Mouse (Mus musculus): ENCODE data around the gene Gm815.

Gm815 gene

GRCm38 (mm10) chr19:26885616-26886015 is at the start of gene Gm815:
Gene Gm815, plus strand, starts transcription at chr19:26885881.
- DNase-seq = no peak

GRCm38 (mm10) chr19:26837626-26838025 is 48.1 kb upstream of the Gm815 start:
- no peak for DNase-seq

GRCm38 (mm10) chr19:26843896-26844295 is 41.8 kb upstream of the Gm815 start:
- no peak for DNase-seq

GRCm38 (mm10) chr19:26844813-26845212 is 40.9 kb upstream of the Gm815 start:
- DNase-seq = no peak

- DNase-seq = peak; percentile 82 to 88
Observed at GRCm38 (mm10) chr19:26845276-26846016, 40.2 kb upstream of the Gm815 start.

DNA sequence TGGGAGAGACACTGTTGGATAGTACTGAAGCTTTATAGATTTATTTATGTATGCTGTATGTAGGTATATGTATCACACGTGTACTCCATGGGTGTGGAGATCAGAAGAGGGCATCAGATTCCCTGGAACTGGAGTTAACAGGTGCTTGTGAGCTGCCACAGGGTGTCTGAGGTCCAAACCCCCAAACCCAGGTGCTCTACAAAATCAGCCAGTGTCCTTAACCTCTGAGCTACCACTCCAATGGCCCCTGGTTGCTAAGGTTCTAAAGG is 39.7 kb upstream of the Gm815 start:
- DNase-seq = no peak

GRCm38 (mm10) chr19:26851017-26851782 is 34.5 kb upstream of the Gm815 start:
- no peak for DNase-seq

DNA sequence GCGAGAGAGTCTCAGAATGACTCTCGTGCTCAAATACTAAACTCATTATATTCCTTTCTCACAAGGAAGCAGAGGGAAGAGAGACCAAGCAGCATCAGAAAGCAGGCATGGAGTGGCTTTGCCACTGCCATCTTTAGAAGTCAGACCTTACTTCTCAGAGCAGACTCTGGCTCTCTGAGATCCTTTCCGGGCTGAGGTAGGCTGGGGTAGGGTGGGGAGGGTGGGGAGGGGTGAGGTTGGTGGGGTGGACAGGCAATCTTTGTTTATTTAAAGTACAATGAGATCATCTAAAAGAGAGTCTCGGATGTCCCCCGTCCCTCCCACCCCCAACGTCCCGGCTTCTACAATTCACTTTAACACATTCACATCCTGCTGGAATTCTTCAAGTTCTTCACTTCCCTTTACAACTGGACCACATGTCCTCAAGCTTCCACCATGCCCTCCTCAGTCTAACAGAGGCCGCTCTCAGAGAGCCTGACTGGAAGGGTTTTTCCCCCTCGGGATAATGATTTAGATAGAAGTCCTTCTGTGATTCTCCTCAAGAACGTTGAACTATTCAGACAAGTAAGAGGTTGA is 33.3 kb upstream of the Gm815 start:
- DNase-seq = no peak

- DNase-seq = no peak
Observed at GRCm38 (mm10) chr19:26853701-26854282, 31.9 kb upstream of the Gm815 start.

DNA sequence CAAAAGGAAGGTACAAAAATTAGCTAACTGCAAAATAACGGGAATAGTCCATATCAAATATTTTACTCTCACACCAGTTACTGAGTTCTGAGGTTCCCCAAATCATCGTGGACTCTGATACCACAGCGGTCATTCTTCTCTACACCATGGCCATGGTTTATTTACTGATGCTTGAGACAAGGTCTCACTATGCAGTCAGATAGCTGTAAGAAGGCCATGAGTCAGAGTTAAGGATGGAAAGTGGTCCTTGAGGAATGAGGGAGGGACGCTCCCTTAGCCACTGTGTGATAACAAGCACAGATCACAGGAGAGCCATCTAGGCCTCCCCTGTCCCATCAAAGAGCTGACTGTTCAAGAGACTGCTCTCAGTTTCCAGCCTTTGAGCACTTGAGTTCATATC is 31.0 kb upstream of the Gm815 start:
- DNase-seq = no peak

GRCm38 (mm10) chr19:26855152-26855551 is 30.5 kb upstream of the Gm815 start:
- no peak for DNase-seq

GRCm38 (mm10) chr19:26858427-26859194 is 27.1 kb upstream of the Gm815 start:
- no peak for DNase-seq

- no peak for DNase-seq
Observed at GRCm38 (mm10) chr19:26859195-26859570, 26.5 kb upstream of the Gm815 start.

DNA sequence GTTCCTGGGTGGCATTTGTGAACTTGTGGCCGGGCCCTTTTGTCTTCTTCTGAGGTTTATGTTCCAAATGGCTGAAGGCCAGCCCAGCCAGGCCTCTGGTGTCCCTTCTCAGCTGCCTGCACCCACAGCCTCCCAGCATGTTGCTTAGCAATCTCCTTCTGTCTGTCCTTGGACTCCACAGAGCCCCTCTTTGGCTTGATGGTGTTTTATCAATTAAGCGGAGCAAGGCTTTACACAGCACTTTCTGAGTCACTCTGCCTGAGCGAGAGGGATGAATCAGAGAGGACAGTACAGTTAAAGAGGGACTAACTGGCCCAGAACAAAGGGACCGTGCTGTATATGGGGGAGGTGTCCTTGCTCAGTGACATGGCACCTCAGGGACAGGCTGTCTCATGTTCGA is 22.0 kb upstream of the Gm815 start:
- no peak for DNase-seq

- no peak for DNase-seq
Observed at GRCm38 (mm10) chr19:26864975-26865690, 20.5 kb upstream of the Gm815 start.

DNA sequence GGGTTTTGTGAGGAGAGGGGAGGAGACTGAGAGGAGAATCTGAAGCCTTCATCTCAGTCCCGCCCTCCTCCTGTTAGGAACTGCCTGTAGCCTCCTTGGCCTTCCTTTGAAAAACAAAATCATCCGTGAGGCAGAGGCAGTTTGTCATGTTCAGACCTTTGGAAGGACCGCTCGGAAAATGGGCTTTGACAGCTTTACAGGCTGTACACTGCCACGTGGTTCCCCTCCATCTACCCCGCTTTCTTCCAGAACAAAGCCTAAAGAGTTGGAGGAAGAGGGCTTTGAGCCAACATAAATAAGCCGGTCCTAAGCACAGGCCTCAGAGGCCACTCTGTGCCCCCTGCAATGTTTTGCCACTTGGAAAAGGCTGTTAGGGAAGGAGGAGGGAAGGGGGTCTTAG is 19.9 kb upstream of the Gm815 start:
- DNase-seq = no peak

GRCm38 (mm10) chr19:26869591-26869990 is 16.1 kb upstream of the Gm815 start:
- no peak for DNase-seq

DNA sequence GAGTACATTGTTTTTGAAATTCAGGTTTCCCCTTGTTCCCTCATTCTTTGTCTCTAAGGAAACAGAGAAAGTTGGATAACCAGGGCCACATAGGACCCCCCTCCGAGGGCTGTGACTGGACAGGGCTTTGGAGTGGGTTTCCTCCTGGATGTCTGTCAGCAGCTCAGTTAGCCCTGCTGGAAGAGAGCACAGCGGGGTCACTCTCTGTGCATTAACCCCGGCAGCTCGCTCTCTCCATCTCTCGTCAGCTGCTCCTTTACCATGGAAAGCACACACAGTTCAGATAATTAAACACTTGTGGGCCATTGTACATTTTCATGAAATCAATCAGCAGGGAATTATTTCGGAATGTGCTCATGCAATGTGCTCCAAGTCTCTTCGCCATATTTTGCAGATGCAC is 15.4 kb upstream of the Gm815 start:
- no peak for DNase-seq

DNA sequence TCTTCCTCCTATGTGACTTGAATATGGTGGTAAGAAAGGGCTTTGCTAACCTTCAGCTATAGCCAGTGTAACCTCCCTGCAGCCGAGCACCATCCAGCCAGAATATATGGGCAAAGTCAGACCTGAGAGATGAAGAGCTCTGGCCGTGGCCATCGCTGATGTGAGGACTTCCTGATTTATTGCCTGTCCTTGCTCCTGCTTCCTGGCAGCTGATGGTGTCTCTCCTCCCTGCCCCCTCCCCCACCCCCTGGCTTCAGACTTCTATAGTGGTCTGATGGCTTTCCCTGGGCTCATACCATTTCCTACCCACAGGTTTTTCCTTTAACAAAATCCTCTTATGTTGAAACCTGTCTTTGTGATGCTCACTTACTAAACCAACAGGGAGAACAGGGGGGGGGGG is 14.6 kb upstream of the Gm815 start:
- DNase-seq = no peak

DNA sequence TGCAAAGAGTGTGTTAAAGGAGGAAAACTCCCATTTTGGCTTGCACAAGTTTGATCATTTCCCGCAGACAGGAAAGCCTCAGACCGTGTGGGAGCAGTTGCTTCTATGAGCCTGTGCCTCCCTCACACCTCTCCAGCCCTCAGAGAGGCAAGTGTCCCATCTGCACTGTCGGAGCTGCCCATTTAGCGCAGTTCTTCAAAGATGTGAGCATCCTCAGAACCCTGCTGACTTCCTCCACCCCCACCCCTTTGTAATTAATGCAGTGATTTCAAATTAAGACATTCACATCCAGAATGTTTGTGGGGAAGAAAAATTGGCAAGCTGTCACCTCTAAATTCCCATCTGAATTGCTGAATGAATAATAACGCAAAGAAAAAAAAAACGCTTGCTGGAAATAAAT is 12.8 kb upstream of the Gm815 start:
- no peak for DNase-seq

DNA sequence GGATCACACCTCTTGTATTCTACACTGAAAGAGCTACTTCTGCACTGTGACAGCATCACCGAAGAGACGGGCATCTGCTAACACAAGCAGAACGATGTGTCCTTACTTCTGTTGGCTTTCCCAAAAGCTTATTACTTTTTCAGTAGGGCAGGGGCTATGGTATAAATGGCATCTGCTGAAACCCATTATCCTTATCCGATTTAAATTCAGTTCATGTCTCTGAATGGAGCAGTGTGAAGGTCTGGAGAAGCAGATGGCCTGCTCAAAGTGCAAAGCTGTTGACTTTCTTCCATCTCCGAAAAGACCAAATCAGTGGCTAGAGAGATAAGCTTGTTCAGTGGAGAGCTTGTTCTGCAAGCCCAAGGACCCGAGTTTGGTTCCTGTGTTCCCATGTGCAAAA is 10.1 kb upstream of the Gm815 start:
- no peak for DNase-seq

DNA sequence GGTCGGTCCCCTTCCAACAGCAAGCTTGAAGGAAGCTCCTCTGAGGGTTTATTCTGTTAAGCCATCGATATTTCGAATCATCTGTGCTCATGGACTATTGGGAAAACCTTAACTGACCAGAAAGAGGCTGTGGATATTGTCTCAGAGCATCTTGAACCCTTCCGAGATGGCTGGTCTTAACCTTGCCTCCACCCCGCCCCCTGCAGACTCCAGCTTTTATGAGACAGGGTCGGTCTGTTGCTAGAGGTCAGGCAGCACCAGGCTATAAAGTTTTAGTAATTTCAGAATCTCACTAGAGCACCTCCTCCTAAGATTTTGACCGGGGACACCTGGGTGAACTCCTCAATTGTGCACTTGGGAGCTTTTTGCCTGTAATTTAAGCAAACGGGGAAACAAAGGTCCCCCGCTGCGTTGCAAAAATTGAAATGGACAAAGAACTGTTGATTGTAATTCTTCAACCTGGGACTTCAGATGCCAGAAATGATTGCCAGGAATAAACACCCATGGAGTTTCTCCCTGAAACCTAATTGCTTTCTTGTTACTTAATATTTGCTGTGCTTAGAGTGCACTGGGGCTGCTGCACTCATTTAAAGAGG is 8.4 kb upstream of the Gm815 start:
- DNase-seq = no peak
